Mouse (Mus musculus) brain, adult 2 months (tissue): ENCODE results near the gene Gprc5c.

Source experiments
- DNase-seq: peaks from one replicate; pipeline ENCODE4 v3.0.0; 2011; ENCODE audit warnings: low read depth, low spot score

Gene Gprc5c

GRCm38 (mm10) chr11:114850452-114851268 lies at the start of gene Gprc5c:
Gprc5c (plus strand) TSS chr11:114851152.
- peak; percentile 63 for DNase-seq

- DNase-seq = no peak
These were observed 49.0 kb upstream of the Gprc5c start for GRCm38 (mm10) chr11:114801906-114802305.

- peak; percentile 74 for DNase-seq
These were observed 48.2 kb upstream of the Gprc5c start for GRCm38 (mm10) chr11:114802540-114803267.

GRCm38 (mm10) chr11:114803990-114804389 lies 47.0 kb upstream of the Gprc5c start:
- no peak for DNase-seq

GRCm38 (mm10) chr11:114807025-114807424 lies 43.9 kb upstream of the Gprc5c start:
- no peak for DNase-seq

GRCm38 (mm10) chr11:114807686-114808427 lies 43.1 kb upstream of the Gprc5c start:
- DNase-seq = peak; percentile 87

GRCm38 (mm10) chr11:114809371-114809770 lies 41.6 kb upstream of the Gprc5c start:
- no peak for DNase-seq

- DNase-seq = no peak
These were observed 40.6 kb upstream of the Gprc5c start for GRCm38 (mm10) chr11:114810344-114810743.

GRCm38 (mm10) chr11:114812731-114813240 lies 38.2 kb upstream of the Gprc5c start:
- DNase-seq = peak; percentile 91

GRCm38 (mm10) chr11:114814873-114815592 lies 35.9 kb upstream of the Gprc5c start:
- DNase-seq = no peak

GRCm38 (mm10) chr11:114816934-114817333 lies 34.0 kb upstream of the Gprc5c start:
- no peak for DNase-seq

GRCm38 (mm10) chr11:114818185-114818584 lies 32.8 kb upstream of the Gprc5c start:
- DNase-seq = no peak

GRCm38 (mm10) chr11:114819110-114819509 lies 31.8 kb upstream of the Gprc5c start:
- DNase-seq = no peak

- no peak for DNase-seq
These were observed 30.5 kb upstream of the Gprc5c start for GRCm38 (mm10) chr11:114820444-114820843.

GRCm38 (mm10) chr11:114821325-114821724 lies 29.6 kb upstream of the Gprc5c start:
- no peak for DNase-seq

- DNase-seq = peak; percentile 97
These were observed 28.2 kb upstream of the Gprc5c start for GRCm38 (mm10) chr11:114822727-114823126.

- DNase-seq = no peak
These were observed 27.7 kb upstream of the Gprc5c start for GRCm38 (mm10) chr11:114823199-114823725.

GRCm38 (mm10) chr11:114826686-114827085 lies 24.3 kb upstream of the Gprc5c start:
- no peak for DNase-seq

GRCm38 (mm10) chr11:114829499-114830432 lies 21.2 kb upstream of the Gprc5c start:
- peak; percentile 96 for DNase-seq

GRCm38 (mm10) chr11:114830433-114830773 lies 20.5 kb upstream of the Gprc5c start:
- DNase-seq = no peak
